Mouse (Mus musculus) G1E (cell line): ENCODE data around the gene Cdc34.

Experiments used
- CTCF ChIP-seq: IDR thresholded peaks from 2 replicates; pipeline ENCODE4 v1.5.1; 2012; ENCODE audit warnings: low read depth, low read length, inconsistent platforms, mixed read lengths
- GATA1 ChIP-seq: IDR thresholded peaks from 2 replicates; pipeline ENCODE4 v1.6.1; 2012; ENCODE audit warnings: borderline replicate concordance, low read length, inconsistent platforms, mixed read lengths
- GATA2 ChIP-seq: IDR thresholded peaks from 2 replicates; pipeline ENCODE4 v1.6.1; 2012; ENCODE audit warnings: low read depth, low read length, inconsistent platforms, borderline replicate concordance
- POLR2AphosphoS5 ChIP-seq: IDR thresholded peaks from 2 replicates; pipeline ENCODE4 v1.6.1; 2012; ENCODE audit warnings: low read depth, low read length, inconsistent platforms; ENCODE audit not compliant: insufficient replicate concordance
- TAL1 ChIP-seq: conservative IDR thresholded peaks from 2 replicates; pipeline ENCODE4 v1.6.1; 2012; ENCODE audit warnings: low read depth, low read length, inconsistent platforms, mixed read lengths

DNA sequence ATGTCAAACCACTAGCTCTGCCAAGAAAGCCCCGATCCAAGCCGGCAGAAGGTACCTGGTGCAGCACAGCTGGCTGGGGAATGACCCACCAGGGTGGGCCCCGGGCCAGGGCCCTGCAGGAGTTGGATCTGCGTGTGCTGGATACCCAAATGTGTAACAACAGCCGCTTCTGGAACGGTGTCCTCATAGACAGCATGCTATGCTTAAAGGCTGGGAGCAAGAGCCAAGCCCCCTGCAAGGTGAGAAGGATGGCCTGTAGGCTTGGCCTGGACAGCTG is 12.3 kb downstream of the Cdc34 start:
- TF ChIP-seq CTCF (no peak), GATA1 (no peak), POLR2AphosphoS5 (no peak), TAL1 (no peak), GATA2 (no peak)
